Mouse (Mus musculus) midbrain, postnatal 0 days (tissue): ENCODE measurements around the gene BC049762. TPM values are rescaled to one million over a fixed set of nuclear protein-coding genes. Genes with fewer than 3 reads are reported as not detected.
A peak's percentile ranks its signal among the peaks of the same experiment; 100 is the strongest.

Experiments
- ATAC-seq: fragments of 200-750 bp; cut with Nextera tagmentation; 2 replicates; pipeline ENCODE4 v1.8.0; 2017; ENCODE audit warnings: moderate number of reproducible peaks, mild to moderate bottlenecking, moderate TSS enrichment, moderate library complexity; ENCODE audit not compliant: low FRiP score
- DNase-seq: peaks from one replicate; pipeline ENCODE4 v3.0.0-alpha.2; 2015; ENCODE audit warnings: low spot score
- H3K27ac ChIP-seq: fragments of 300-500 bp; sonication (generic); 2 replicates; pipeline ENCODE4 v1.5.1; 2014; ENCODE audit warnings: low read depth, mild to moderate bottlenecking, low read length, mixed read lengths
- H3K27me3 ChIP-seq: fragments of 300-500 bp; sonication (generic); 2 replicates; pipeline ENCODE4 v1.6.1; 2014; ENCODE audit warnings: low read length, control low read depth, mixed read lengths; ENCODE audit not compliant: insufficient read depth
- H3K36me3 ChIP-seq: fragments of 300-500 bp; sonication (generic); 2 replicates; pipeline ENCODE4 v1.6.1; 2014; ENCODE audit warnings: low read length, control low read depth, mixed read lengths; ENCODE audit not compliant: insufficient read depth
- H3K4me1 ChIP-seq: fragments of 300-500 bp; sonication (generic); 2 replicates; pipeline ENCODE4 v1.6.1; 2014; ENCODE audit warnings: mild to moderate bottlenecking, control low read depth, antibody characterized with exemption, low read length, mixed read lengths; ENCODE audit not compliant: insufficient read depth
- H3K4me2 ChIP-seq: fragments of 300-500 bp; sonication (generic); 2 replicates; pipeline ENCODE4 v1.6.1; 2014; ENCODE audit warnings: low read depth, mild to moderate bottlenecking, low read length, mixed read lengths; ENCODE audit not compliant: poor library complexity, severe bottlenecking
- H3K4me3 ChIP-seq: fragments of 300-500 bp; sonication (generic); 2 replicates; pipeline ENCODE4 v1.5.1; 2014; ENCODE audit warnings: low read depth, mild to moderate bottlenecking, low read length, moderate library complexity
- H3K9ac ChIP-seq: fragments of 300-500 bp; sonication (generic); replicated peaks from 2 replicates; pipeline ENCODE4 v1.6.1; 2014; ENCODE audit warnings: mild to moderate bottlenecking, low read length, moderate library complexity, mixed read lengths; ENCODE audit not compliant: poor library complexity, severe bottlenecking
- H3K9me3 ChIP-seq: fragments of 300-500 bp; sonication (generic); 2 replicates; pipeline ENCODE4 v1.6.1; 2016; ENCODE audit warnings: low read length, control low read depth
- CTCF ChIP-seq: IDR thresholded peaks from 2 replicates; pipeline ENCODE4 v1.5.1; 2016; ENCODE audit warnings: antibody characterized with exemption, mild to moderate bottlenecking
- WGBS: fragments of 180-500 bp; shearing (Covaris S2); extraction: QIAGEN DNeasy Blood & Tissue Kit; methylation state at CpG from one replicate; pipeline ENCODE4 v1.1.7; 2014; 5-methylcytosine and 5-hydroxymethylcytosine counted together
- polyA plus RNA-seq: library from polyadenylated mRNA; unstranded; fragments of >200 nt; fragmentation: Nextera tagmentation; extraction: Ambion mirVana; gene quantifications from 2 replicates; pipeline ENCODE4 v1.2.1, GENCODE M21; 2015
- total RNA-seq: library from RNA; depleted of rRNA; stranded (reverse); fragments of >200 nt; gene quantifications from 2 replicates; pipeline ENCODE4 v1.2.3, GENCODE M21; 2014

BC049762 gene
- total and polyA plus RNA-seq, 2 experiments from 2014 or later = 0.38 to 0.49 TPM

DNA sequence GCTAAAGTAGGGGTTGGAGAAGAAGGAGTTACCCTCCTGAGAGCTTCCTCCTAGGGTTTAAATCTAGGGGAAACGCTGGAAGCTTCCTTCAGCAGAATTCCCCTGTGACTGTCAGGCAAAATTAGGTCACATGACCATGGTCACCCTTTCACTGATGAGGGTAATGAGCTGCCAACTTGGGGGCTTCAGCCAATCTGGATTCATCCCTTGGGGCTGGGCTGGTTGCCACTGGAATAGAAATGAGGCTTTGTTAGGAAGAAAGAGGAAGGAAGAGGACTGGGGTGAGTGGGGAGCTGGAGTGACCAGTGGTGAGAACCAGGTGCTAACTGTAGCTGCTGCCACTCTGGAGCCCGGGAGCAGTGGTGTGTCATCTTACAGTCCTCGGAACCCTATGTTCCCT, 32.9 kb upstream of the BC049762 start:
- no peak; the same call in 1 of the 2 replicates for ATAC-seq
- no peak overlapping the region for H3K4me2 ChIP-seq

DNA sequence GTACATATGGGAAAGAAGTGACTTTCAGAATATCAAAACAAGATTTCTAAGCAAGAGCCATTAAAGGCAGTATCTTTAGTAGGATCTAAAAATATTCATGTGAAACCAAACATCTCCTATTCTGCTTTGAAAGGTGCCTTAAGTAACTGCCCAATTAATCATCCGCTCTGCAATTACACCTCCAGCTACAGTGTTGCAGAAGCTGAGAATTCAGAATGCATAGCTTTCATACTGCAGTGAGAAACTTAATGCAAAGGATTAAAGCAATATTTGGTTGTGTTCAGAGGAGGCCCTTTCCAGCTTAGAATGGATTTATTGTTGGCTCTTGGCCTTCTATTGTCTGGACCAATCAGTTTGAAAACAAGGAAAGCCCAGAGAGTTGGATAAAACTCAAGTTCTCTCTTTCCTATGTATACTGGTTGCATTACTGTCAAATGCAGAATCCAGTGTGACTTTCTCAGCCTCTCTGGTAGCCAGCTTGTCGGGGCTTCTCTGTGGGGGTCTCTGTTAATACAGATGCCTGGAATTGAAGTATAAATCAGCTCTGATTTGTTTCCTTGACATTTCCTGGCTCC, 31.2 kb upstream of the BC049762 start:
- H3K4me1 ChIP-seq = no peaks in the 10 kb centered on the region
- no peak for TF ChIP-seq CTCF
- no peaks in the 10 kb centered on the region for H3K36me3 ChIP-seq
- H3K27me3 ChIP-seq = no peaks in the 10 kb centered on the region; the same call in 1 of the 2 replicates
- 63% methylated on average over 2 of the region's 2 CpGs for WGBS
- H3K4me3 ChIP-seq = no peak overlapping the region
- no peaks in the 10 kb centered on the region for H3K9me3 ChIP-seq
- no peak overlapping the region for H3K4me2 ChIP-seq
- no peak overlapping the region for H3K9ac ChIP-seq
- ATAC-seq (no peak), DNase-seq (peak; percentile 10)
- H3K27ac ChIP-seq = no peak overlapping the region

More for the DNA sequence above, 32.9 kb upstream of the BC049762 start:
- Histone ChIP-seq H3K4me3 (no peak overlapping the region), H3K4me1 (no peaks in the 10 kb centered on the region), H3K27ac (no peak overlapping the region), H3K9me3 (no peaks in the 10 kb centered on the region), H3K36me3 (no peaks in the 10 kb centered on the region), H3K9ac (no peak overlapping the region), H3K27me3 (no peaks in the 10 kb centered on the region; the same call in 1 of the 2 replicates)
- TF ChIP-seq CTCF = no peak
- whole genome bisulfite sequencing = 88% methylated on average over 3 of the region's 3 CpGs
- DNase-seq = peak; percentile 49

DNA sequence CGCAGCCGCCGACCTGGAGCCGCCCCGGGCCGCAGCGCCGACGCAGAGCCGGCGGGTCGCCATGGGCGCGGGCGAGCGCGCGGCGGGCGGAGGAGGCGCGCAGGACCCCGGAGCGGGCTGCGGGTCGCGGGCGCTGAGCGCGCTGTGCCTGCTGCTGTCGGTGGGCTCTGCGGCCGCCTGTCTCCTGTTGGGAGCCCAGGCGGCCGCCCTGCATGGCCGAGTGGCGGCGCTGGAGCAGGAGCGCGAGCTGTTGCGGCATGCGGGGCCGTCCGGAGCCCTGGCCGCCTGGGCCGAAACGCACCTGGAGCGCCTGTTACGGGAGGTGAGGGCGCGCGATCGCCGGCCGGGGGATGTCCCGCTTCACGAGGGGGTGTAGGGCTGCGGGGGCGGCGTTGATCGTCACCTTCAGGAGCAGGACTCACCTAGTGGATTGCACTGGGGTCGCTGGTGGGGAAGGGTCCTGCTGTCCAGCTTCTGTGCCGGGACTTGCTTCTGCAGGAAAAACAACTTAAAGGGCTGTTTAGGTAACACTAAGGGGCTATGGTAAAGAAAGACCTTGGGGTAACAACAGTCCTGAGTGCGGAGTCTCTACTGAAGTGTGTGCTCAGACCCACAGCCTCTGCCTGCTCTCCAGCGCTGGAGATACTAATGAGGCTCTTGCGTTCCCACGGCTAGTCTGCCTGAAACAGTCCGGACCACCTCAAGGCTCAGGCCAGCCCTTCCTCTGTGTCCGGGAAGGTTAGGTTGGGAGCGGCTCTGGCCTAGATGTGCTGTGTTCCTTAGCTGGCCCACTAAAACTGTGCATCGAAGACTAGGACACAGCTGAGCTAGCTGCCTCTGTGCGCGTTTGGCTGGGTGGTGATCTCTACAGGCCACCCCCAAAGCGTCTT, 27.5 kb upstream of the BC049762 start:
- no peaks in the 10 kb centered on the region; the same call in 1 of the 2 replicates for H3K27me3 ChIP-seq
- H3K9ac ChIP-seq = peak overlapping the region; percentile 54
- H3K9me3 ChIP-seq = no peaks in the 10 kb centered on the region
- H3K27ac ChIP-seq = no peak overlapping the region
- peak overlapping the region; percentile 99 for H3K4me2 ChIP-seq
- peak; percentile 57 for TF ChIP-seq CTCF
- peak; percentile 61 for ATAC-seq
- peak; percentile 57 for DNase-seq
- 3% methylated on average over 60 of the region's 74 CpGs for WGBS
- H3K36me3 ChIP-seq = no peaks in the 10 kb centered on the region
- H3K4me3 ChIP-seq = peak overlapping the region; percentile 61
- no peaks in the 10 kb centered on the region for H3K4me1 ChIP-seq

DNA sequence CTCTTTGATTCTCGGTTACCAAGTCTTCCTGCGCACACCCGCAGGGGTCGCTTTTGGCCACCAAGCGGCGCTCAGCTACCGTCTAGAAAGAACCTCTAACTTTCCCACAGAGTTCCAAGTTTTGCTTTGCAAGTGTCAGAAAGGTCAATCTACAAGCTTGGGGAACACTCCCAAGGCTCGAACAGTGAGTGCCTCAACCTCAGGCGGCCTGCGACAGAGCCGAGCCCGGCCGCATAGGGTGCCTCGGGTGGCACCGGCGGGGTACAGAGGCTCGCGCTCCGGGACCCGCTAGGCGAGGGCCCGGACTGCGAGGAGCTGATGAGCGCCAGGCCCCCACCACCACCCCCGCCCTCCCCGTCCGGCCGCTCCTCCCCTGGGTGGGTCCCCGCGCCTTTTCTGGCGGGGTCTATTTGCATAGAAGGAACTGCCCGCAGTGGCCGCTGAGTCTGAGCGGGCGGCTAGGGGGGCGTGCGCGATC, 26.8 kb upstream of the BC049762 start, which contains the start of gene Col23a1:
Col23a1 (plus strand) TSS at position 357 of the 478 bp plus-strand sequence.
- WGBS = under 1% methylated on average over 31 of the region's 38 CpGs
- Histone ChIP-seq H3K4me1 (no peaks in the 10 kb centered on the region), H3K36me3 (no peaks in the 10 kb centered on the region), H3K27ac (no peak within 1 kb of the TSS), H3K4me2 (peak within 1 kb of the TSS; percentile 99), H3K9me3 (no peaks in the 10 kb centered on the region), H3K27me3 (no peaks in the 10 kb centered on the region; the same call in 1 of the 2 replicates), H3K4me3 (peak within 1 kb of the TSS; percentile 61), H3K9ac (peak within 1 kb of the TSS; percentile 54)
- TF ChIP-seq CTCF = peak; percentile 98
- ATAC-seq (peak; percentile 77), DNase-seq (peak; percentile 89)

DNA sequence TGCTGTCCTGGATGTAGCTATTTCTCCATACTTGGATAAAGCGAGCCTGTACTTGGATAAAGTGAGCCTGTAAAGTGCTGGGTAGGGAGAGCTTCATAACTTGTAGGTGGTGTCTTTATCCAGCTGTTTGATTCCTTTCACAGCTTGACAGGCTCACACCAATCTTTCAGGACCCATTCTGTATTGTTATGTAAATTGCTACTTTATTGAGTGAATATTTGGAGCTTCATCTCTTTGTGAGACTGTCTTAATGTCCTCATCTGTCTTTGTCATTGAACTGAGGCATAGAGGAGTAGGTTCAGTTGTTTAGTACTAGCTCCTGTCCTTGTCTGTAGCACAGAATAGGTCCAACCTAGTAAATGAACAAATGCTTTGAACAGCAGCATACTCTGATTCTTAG, 11.6 kb upstream of the BC049762 start:
- WGBS = 65% methylated on average over 1 of the region's 1 CpGs
- TF ChIP-seq CTCF = no peak
- DNase-seq = no peak
- H3K36me3 ChIP-seq = peaks cover 36% of the 10 kb centered on the region
- no peak overlapping the region for H3K27ac ChIP-seq
- H3K4me3 ChIP-seq = no peak overlapping the region
- no peak overlapping the region for H3K4me2 ChIP-seq
- ATAC-seq = no peak
- no peaks in the 10 kb centered on the region for H3K27me3 ChIP-seq
- H3K9ac ChIP-seq = no peak overlapping the region
- H3K9me3 ChIP-seq = no peaks in the 10 kb centered on the region
- no peaks in the 10 kb centered on the region for H3K4me1 ChIP-seq
